Mouse (Mus musculus) MEL (cell line): ENCODE results near the gene Rps13. TPM values are rescaled to one million over a fixed set of nuclear protein-coding genes. Genes with fewer than 3 reads are reported as not detected.

Experiments
- DNase-seq: peaks from one replicate; pipeline ENCODE4 v3.0.0; 2011; ENCODE audit warnings: low read depth, low spot score
- H3K27ac ChIP-seq: 2 replicates; pipeline ENCODE4 v1.5.1; 2012; ENCODE audit warnings: low read depth, mild to moderate bottlenecking, control low read depth, low read length, moderate library complexity; ENCODE audit not compliant: control insufficient read depth
- H3K27me3 ChIP-seq, 2 experiments: fragments of 150-350 bp in 1 of 2; sonication (generic) in 1 of 2; 2 replicates each; pipeline ENCODE4 v1.6.1; 2012; ENCODE audit warnings: low read length in 2 of 2, mild to moderate bottlenecking in 2 of 2, improper control_type of control experiment in 1 of 2, moderate library complexity in 1 of 2; ENCODE audit not compliant: insufficient read depth in 2 of 2, control insufficient read depth in 1 of 2
- H3K36me3 ChIP-seq, 2 experiments: 2 replicates each; pipeline ENCODE4 v1.6.1; 2012 to 2014; ENCODE audit warnings: low read length in 2 of 2, improper control_type of control experiment in 1 of 2, inconsistent platforms in 1 of 2, mild to moderate bottlenecking in 1 of 2; ENCODE audit not compliant: insufficient read depth in 2 of 2, control insufficient read depth in 1 of 2
- H3K4me1 ChIP-seq, 2 experiments: fragments of 150-350 bp in 1 of 2; sonication (generic) in 1 of 2; 2 replicates each; pipeline ENCODE4 v1.6.1; 2012; ENCODE audit warnings: low read length in 2 of 2, improper control_type of control experiment in 1 of 2, mild to moderate bottlenecking in 1 of 2; ENCODE audit not compliant: insufficient read depth in 2 of 2, control insufficient read depth in 1 of 2
- H3K4me3 ChIP-seq, 2 experiments: fragments of 150-350 bp in 1 of 2; sonication (generic) in 1 of 2; 2 replicates each; pipeline ENCODE4 v1.5.1; 2012; ENCODE audit warnings: low read depth in 2 of 2, low read length in 2 of 2, mild to moderate bottlenecking in 2 of 2, moderate library complexity in 2 of 2, control low read depth in 1 of 2, improper control_type of control experiment in 1 of 2; ENCODE audit not compliant: control insufficient read depth in 1 of 2, insufficient read depth in 1 of 2
- H3K79me2 ChIP-seq: 2 replicates; pipeline ENCODE4 v1.6.1; 2012; ENCODE audit warnings: mild to moderate bottlenecking, low read length, moderate library complexity; ENCODE audit not compliant: control insufficient read depth, poor library complexity, insufficient read depth
- H3K9ac ChIP-seq: 2 replicates; pipeline ENCODE4 v1.6.1; 2012; ENCODE audit warnings: low read depth, mild to moderate bottlenecking, control low read depth, low read length, moderate library complexity; ENCODE audit not compliant: control insufficient read depth, poor library complexity, severe bottlenecking
- H3K9me3 ChIP-seq: fragments of 150-350 bp; sonication (generic); replicated peaks from 2 replicates; pipeline ENCODE4 v1.6.1; 2012; ENCODE audit warnings: mild to moderate bottlenecking, low read length, improper control_type of control experiment, moderate library complexity; ENCODE audit not compliant: insufficient read depth
- BHLHE40 ChIP-seq: IDR thresholded peaks from 2 replicates; pipeline ENCODE4 v1.6.1; 2012; ENCODE audit warnings: low read depth, mild to moderate bottlenecking, inconsistent platforms, low read length, improper control_type of control experiment, borderline replicate concordance
- CHD1 ChIP-seq: IDR thresholded peaks from 2 replicates; pipeline ENCODE4 v1.6.1; 2012; ENCODE audit warnings: low read depth, mild to moderate bottlenecking, inconsistent platforms, low read length, improper control_type of control experiment
- CHD2 ChIP-seq: IDR thresholded peaks from 2 replicates; pipeline ENCODE4 v1.6.1; 2011; ENCODE audit warnings: low read length, improper control_type of control experiment
- CTCF ChIP-seq, 3 experiments: IDR thresholded peaks in 2 of 3; conservative IDR thresholded peaks in 1 of 3; 2 replicates each; pipeline ENCODE4 v1.5.1; 2011 to 2012; ENCODE audit warnings: low read length in 3 of 3, low read depth in 2 of 3, mild to moderate bottlenecking in 2 of 3, improper control_type of control experiment in 1 of 3, inconsistent platforms in 1 of 3, mixed read lengths in 1 of 3, moderate library complexity in 1 of 3; ENCODE audit not compliant: control insufficient read depth in 1 of 3, insufficient read depth in 1 of 3, poor library complexity in 1 of 3, severe bottlenecking in 1 of 3
- E2F4 ChIP-seq: IDR thresholded peaks from 2 replicates; pipeline ENCODE4 v1.6.1; 2011; ENCODE audit warnings: low read depth, low read length, improper control_type of control experiment, borderline replicate concordance
- ETS1 ChIP-seq: IDR thresholded peaks from 2 replicates; pipeline ENCODE4 v1.6.1; 2012; ENCODE audit warnings: low read depth, mild to moderate bottlenecking, inconsistent platforms, low read length, improper control_type of control experiment, moderate library complexity
- GATA1 ChIP-seq: IDR thresholded peaks from 2 replicates; pipeline ENCODE4 v1.6.1; 2011; ENCODE audit warnings: low read depth, low read length, improper control_type of control experiment
- JUND ChIP-seq: IDR thresholded peaks from 2 replicates; pipeline ENCODE4 v1.6.1; 2011; ENCODE audit warnings: low read depth, mild to moderate bottlenecking, improper control_type of control experiment, low read length
- MAFK ChIP-seq: IDR thresholded peaks from 2 replicates; pipeline ENCODE4 v1.6.1; 2011; ENCODE audit warnings: low read depth, mild to moderate bottlenecking, low read length, improper control_type of control experiment, borderline replicate concordance
- MAX ChIP-seq: IDR thresholded peaks from 2 replicates; pipeline ENCODE4 v1.6.1; 2011; ENCODE audit warnings: low read length, improper control_type of control experiment
- MEF2A ChIP-seq: IDR thresholded peaks from 2 replicates; pipeline ENCODE4 v1.6.1; 2014; ENCODE audit warnings: low read depth, mild to moderate bottlenecking, inconsistent platforms, low read length, improper control_type of control experiment; ENCODE audit not compliant: poor library complexity, insufficient replicate concordance, severe bottlenecking; ENCODE audit errors: extremely low read depth
- MXI1 ChIP-seq: IDR thresholded peaks from 2 replicates; pipeline ENCODE4 v1.6.1; 2011; ENCODE audit warnings: mild to moderate bottlenecking, low read depth, low read length, improper control_type of control experiment
- MYB ChIP-seq: IDR thresholded peaks from 2 replicates; pipeline ENCODE4 v1.6.1; 2011; ENCODE audit warnings: mild to moderate bottlenecking, low read depth, low read length, improper control_type of control experiment
- MYC ChIP-seq: IDR thresholded peaks from 2 replicates; pipeline ENCODE4 v1.6.1; 2011; ENCODE audit warnings: low read depth, mild to moderate bottlenecking, low read length, improper control_type of control experiment, moderate library complexity
- NRF1 ChIP-seq: IDR thresholded peaks from 2 replicates; pipeline ENCODE4 v1.6.1; 2014; ENCODE audit warnings: low read depth, mild to moderate bottlenecking, inconsistent platforms, low read length, improper control_type of control experiment, moderate library complexity; ENCODE audit not compliant: poor library complexity, insufficient read depth, severe bottlenecking
- POLR2AphosphoS2 ChIP-seq: IDR thresholded peaks from 2 replicates; pipeline ENCODE4 v1.6.1; 2011; ENCODE audit warnings: low read length, improper control_type of control experiment
- POLR2AphosphoS5 ChIP-seq: IDR thresholded peaks from 2 replicates; pipeline ENCODE4 v1.6.1; 2012; ENCODE audit warnings: low read depth, borderline replicate concordance, mild to moderate bottlenecking, inconsistent platforms, low read length, moderate library complexity, mixed read lengths
- RAD21 ChIP-seq: IDR thresholded peaks from 2 replicates; pipeline ENCODE4 v1.6.1; 2011; ENCODE audit warnings: mild to moderate bottlenecking, low read depth, low read length, improper control_type of control experiment
- SMC3 ChIP-seq: IDR thresholded peaks from 2 replicates; pipeline ENCODE4 v1.6.1; 2011; ENCODE audit warnings: low read depth, low read length, improper control_type of control experiment
- TAL1 ChIP-seq: IDR thresholded peaks from 2 replicates; pipeline ENCODE4 v1.6.1; 2012; ENCODE audit warnings: mild to moderate bottlenecking, inconsistent platforms, low read length, moderate library complexity, mixed read lengths
- USF2 ChIP-seq, 2 experiments: IDR thresholded peaks; 2 replicates each; pipeline ENCODE4 v1.6.1; 2011 to 2012; ENCODE audit warnings: improper control_type of control experiment in 2 of 2, low read length in 2 of 2, borderline replicate concordance in 1 of 2, inconsistent platforms in 1 of 2, low read depth in 1 of 2, mild to moderate bottlenecking in 1 of 2; ENCODE audit not compliant: insufficient read depth in 1 of 2
- ZC3H11A ChIP-seq: IDR thresholded peaks from 2 replicates; pipeline ENCODE4 v1.6.1; 2012; ENCODE audit warnings: low read depth, mild to moderate bottlenecking, inconsistent platforms, low read length, improper control_type of control experiment
- ZKSCAN1 ChIP-seq: IDR thresholded peaks from 2 replicates; pipeline ENCODE4 v1.6.1; 2012; ENCODE audit warnings: low read depth, mild to moderate bottlenecking, inconsistent platforms, low read length, improper control_type of control experiment, moderate library complexity
- ZMIZ1 ChIP-seq: IDR thresholded peaks from 2 replicates; pipeline ENCODE4 v1.6.1; 2012; ENCODE audit warnings: low read depth, mild to moderate bottlenecking, inconsistent platforms, low read length, improper control_type of control experiment, moderate library complexity
- polyA plus RNA-seq, 2 experiments: library from polyadenylated mRNA; stranded (reverse) in 1 of 2; unstranded in 1 of 2; fragments of >175 nt in 1 of 2; fragments of >200 nt in 1 of 2; gene quantifications; 2 replicates each; pipeline versions ENCODE4 v1.2.1 to v1.2.4; 2012; ENCODE audit warnings: low replicate concordance in 2 of 2, low read depth in 1 of 2; ENCODE audit not compliant: insufficient read length in 2 of 2, insufficient read depth in 1 of 2, missing spikeins in 1 of 2
- total RNA-seq: library from RNA; depleted of rRNA; stranded (reverse); fragments of 300-350 nt; gene quantifications from 2 replicates; pipeline ENCODE4 v1.2.3, GENCODE M21; 2012

The Rps13 gene
- total and polyA plus RNA-seq, 3 experiments, result 388 to 1,952 TPM; not detected in 1

DNA sequence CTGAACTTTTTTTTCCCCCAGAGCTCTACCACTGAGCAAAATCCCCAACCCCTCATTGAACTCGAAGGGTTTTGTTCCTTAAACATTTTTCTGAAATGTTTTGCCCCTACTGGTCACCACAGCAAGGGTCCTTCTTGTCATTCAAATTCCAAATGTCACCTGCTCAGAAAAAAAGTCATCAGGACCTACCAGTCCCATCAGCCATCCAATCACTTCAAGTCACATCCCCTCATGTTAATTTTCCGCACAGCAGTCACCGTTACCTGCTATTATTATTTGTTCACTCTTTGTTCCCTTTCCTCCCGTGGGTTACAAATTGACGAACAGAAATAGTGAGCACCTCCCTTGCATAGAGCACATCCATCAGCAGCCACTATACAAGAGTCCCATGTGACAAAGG, 27.4 kb downstream of the Rps13 start:
- TF ChIP-seq MYB, result no peak
- TF ChIP-seq MXI1, result no peak
- no peak for TF ChIP-seq ZC3H11A
- TF ChIP-seq NRF1, result no peak
- no peak for TF ChIP-seq MYC
- TF ChIP-seq MAX, result no peak
- no peak for TF ChIP-seq POLR2AphosphoS2
- no peak for TF ChIP-seq BHLHE40
- no peak for TF ChIP-seq POLR2AphosphoS5
- no peak for TF ChIP-seq ETS1
- TF ChIP-seq USF2 (IDR thresholded peaks at IDR 0.05; ENCODE audit: borderline replicate concordance in 1 of 2, insufficient read depth in 1 of 2, low read depth in 1 of 2, low read length in 2 of 2), result no peak
- TF ChIP-seq E2F4, result no peak
- TF ChIP-seq ZMIZ1, result no peak
- no peak for TF ChIP-seq JUND
- no peak for TF ChIP-seq SMC3
- H3K4me3 ChIP-seq, result no peak overlapping the region
- no peak overlapping the region for H3K27ac ChIP-seq
- no peak for DNase-seq
- no peaks in the 10 kb centered on the region for H3K27me3 ChIP-seq
- 0 out of 4 replicates have a peak, but pooled peaks cover 0 to 2% of the 10 kb centered on the region in 2 experiments for H3K36me3 ChIP-seq
- H3K9me3 ChIP-seq, result no peaks in the 10 kb centered on the region
- no peak overlapping the region; the same call in 1 of the 2 replicates for H3K9ac ChIP-seq
- peaks cover 4% of the 10 kb centered on the region; the same call in 1 of the 2 replicates for H3K79me2 ChIP-seq
- H3K4me1 ChIP-seq, result 0 out of 4 replicates have a peak, but pooled peaks cover 0 to 7% of the 10 kb centered on the region in 2 experiments

DNA sequence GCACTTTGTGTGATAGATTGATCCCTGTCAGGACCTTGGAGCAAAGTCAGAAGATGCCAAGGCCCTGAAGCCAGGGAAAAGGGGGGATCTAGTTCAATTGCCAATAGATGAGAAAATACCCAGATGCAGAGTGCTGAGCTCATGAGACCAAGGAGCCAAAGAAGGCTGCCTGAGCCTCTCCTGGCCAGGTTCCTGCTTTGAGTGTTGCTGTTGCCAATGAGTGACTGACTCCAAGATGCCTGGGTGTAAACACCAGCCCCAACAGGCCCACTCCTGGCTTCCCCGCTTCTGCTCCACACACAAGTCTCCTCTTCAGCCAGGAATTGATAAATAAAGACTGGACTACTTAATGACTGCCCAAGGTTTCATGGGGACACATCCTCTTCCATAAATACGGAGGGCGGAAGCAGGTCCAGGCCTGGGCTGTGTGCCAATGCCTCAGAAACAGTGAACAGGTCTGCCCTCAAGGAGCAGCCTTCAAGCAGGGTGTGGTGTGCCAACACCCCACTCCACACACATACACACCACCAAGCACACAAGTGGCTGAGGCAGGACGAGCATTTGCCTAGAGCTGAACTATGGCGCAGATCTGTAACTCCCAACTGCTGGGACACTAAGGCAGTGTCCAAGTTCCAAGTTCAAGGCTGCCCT, 32.2 kb downstream of the Rps13 start:
- H3K27ac ChIP-seq, result no peak overlapping the region
- H3K9me3 ChIP-seq, result no peaks in the 10 kb centered on the region
- no peaks in the 10 kb centered on the region for H3K79me2 ChIP-seq
- no peak overlapping the region for H3K9ac ChIP-seq
- DNase-seq, result no peak
- H3K36me3 ChIP-seq, result no peaks in the 10 kb centered on the region
- H3K4me3 ChIP-seq, result no peak overlapping the region
- no peak for TF ChIP-seq MEF2A
- TF ChIP-seq RAD21, result no peak
- TF ChIP-seq E2F4, result no peak
- TF ChIP-seq GATA1, result no peak
- no peak for TF ChIP-seq ZKSCAN1
- TF ChIP-seq MAX, result no peak
- no peak for TF ChIP-seq SMC3
- no peak for TF ChIP-seq TAL1
- TF ChIP-seq MXI1, result no peak
- no peak for TF ChIP-seq CHD2
- no peak for TF ChIP-seq CHD1
- no peak for TF ChIP-seq CTCF (IDR thresholded peaks at IDR 0.05 in 2 of 3, conservative IDR thresholded peaks at IDR 0.05 in 1 of 3; ENCODE audit: control insufficient read depth in 1 of 3, insufficient read depth in 1 of 3, low read depth in 2 of 3, low read length in 3 of 3, poor library complexity in 1 of 3, severe bottlenecking in 1 of 3)
- TF ChIP-seq MAFK, result no peak
- no peaks in the 10 kb centered on the region for H3K27me3 ChIP-seq
- 0 out of 4 replicates have a peak, but pooled peaks cover 0 to 3% of the 10 kb centered on the region in 2 experiments for H3K4me1 ChIP-seq
